Mouse (Mus musculus) CD8-positive naive resting alpha-beta T cell, adult 2 months (primary cell): ENCODE results near the gene Hist1h4k.
"Not testable (repeated sequence)": the region's sequence is repeated elsewhere in the genome, so short reads cannot be mapped to it uniquely, and the experiment has no call there.

Experiments
- DNase-seq, 2 experiments: peaks; one replicate each; pipeline ENCODE4 v3.0.0; 2022; ENCODE audit warnings: low read depth in 2 of 2, low spot score in 2 of 2

The Hist1h4k gene

DNA sequence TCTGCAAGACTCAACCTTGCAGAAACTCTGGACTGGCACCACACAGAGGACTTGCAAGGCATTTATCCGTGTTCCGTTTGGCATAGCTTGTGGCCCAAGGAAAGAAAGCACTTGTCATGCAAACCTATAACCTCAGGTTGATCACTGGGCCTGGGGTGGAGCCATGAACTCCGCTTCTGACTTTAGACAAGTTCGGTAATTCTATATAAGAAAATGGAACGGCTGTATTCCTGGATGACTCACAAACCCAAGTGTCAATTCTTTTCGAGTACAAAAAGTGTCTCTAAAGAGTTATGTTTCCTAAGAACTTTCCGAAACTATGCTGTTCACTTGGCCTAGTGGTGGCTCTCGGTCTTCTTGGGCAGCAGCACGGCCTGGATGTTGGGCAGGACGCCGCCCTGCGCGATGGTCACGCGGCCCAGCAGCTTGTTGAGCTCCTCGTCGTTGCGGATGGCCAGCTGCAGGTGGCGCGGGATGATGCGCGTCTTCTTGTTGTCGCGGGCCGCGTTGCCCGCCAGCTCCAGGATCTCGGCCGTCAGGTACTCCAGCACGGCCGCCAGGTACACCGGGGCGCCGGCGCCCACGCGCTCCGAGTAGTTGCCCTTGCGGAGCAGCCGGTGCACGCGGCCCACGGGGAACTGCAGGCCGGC, 29.1 kb downstream of the Hist1h4k start:
- DNase-seq: not testable (repeated sequence)

DNA sequence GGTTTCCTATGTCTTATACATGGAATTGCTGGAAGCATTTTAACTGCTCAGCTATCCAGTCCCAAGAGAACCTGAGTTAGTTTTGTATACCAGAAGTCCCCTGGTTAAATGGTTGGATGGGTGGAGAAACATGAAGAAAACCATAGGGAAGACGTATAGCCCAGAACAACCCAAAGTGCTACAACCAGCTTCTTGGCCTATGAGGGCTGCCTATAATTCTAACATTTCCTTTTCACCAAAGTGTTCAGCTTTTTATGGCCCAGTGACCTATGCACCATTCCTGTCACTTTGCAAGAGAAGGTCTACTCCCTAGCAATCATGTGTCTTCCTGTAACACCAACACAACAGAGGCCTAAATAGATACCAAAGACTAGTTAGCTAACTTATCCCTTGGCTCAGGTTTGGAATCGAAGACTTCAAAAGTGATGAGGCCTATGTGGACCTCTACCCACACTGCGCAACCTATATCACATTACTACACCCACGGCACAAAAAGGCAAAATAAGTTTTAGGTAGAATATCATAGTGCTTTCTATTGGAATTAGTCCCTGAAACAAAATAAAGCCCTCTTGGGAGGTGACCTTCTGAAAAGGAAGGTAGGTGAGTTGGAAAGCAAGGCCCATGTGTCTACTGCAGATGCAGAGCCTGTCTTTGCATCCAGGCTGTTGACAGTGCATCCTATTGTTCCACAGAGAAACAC, 31.8 kb downstream of the Hist1h4k start:
- no peak for DNase-seq

DNA sequence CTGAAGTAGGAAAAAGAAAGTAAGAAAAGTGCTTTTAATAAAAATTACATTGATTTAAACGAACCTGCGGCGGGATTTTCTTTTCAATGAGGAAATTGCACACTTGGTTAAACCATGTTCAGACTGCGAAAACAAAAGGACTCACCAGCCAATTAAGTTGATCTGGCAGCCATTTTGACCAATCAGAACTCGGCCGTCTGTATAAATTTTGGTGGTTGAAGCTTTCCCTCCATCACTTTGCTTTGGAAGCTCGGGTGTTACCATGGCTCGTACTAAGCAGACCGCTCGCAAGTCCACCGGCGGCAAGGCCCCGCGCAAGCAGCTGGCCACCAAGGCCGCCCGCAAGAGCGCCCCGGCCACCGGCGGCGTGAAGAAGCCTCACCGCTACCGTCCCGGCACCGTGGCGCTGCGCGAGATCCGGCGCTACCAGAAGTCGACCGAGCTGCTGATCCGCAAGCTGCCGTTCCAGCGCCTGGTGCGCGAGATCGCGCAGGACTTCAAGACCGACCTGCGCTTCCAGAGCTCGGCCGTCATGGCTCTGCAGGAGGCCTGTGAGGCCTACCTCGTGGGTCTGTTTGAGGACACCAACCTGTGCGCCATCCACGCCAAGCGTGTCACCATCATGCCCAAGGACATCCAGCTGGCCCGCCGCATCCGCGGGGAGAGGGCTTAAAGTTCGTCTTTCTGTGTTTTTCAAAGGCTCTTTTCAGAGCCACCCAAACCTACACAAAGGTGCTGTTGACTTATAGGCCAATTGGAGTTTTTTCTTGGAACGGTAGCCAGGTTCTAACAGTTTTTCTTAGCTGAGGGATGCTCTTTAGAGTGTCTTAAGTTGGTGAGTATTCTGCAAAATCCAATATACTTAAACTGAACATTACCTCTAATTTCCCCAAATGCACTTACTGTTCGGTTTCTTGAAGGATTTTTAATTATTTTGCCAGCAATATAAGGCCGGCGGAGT, 32.6 kb downstream of the Hist1h4k start, which contains the start of gene Hist1h3h:
Hist1h3h (plus strand) TSS at position 263 of the 961 bp plus-strand sequence.
- peak; percentile 56 to 77 for DNase-seq

DNA sequence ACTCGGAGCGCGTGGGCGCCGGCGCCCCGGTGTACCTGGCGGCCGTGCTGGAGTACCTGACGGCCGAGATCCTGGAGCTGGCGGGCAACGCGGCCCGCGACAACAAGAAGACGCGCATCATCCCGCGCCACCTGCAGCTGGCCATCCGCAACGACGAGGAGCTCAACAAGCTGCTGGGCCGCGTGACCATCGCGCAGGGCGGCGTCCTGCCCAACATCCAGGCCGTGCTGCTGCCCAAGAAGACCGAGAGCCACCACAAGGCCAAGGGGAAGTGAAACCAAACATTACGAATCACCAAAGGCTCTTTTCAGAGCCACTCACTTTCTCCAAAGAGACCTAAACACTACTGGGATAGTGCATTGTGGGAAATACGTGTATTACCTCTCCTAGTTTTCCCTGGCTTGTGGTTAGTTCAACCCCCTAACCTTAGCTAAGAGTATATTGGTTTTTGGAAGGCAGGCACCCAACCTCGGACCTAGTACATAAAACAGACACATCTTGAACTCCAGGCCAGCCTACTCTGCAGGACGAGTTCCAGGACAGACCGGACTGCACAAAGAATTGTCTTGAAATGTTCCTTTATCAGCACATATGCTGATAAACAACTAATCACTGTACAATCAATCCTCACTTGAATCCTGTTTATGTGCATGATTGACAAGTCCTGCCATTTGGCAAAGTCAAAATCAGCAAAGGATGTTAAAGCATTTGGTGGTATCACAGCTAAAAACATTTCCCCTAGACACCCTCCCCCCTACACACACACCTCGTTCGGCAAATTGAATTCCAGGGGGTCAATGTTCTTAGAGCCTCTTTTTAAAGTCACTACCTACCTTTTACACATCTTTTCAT, 33.5 kb downstream of the Hist1h4k start:
- DNase-seq: not testable (repeated sequence)

DNA sequence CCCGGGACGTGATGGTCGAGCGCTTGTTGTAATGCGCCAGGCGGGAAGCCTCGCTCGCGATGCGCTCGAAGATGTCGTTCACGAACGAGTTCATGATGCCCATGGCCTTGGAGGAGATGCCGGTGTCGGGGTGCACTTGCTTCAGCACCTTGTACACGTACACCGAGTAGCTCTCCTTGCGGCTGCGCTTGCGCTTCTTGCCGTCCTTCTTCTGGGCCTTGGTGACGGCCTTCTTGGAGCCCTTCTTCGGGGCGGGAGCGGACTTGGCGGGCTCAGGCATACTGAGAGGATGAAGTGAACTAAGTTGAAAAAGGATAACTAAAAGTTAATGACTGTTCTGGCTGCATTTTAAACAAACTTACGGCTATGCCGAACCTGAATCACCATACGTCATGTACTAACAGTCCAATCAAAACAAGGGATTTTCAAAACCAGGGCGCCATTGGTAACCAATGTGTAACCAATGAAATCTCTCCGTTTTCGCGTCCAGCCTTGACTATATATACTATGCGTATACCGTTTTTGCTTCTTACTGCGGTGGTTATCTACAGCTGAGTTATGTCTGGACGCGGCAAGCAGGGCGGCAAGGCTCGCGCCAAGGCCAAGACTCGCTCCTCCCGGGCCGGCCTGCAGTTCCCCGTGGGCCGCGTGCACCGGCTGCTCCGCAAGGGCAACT, 34.3 kb downstream of the Hist1h4k start, which contains the start of the genes Hist1h2bl and Hist1h2ai:
Hist1h2bl (minus strand) TSS at position 280 of the 676 bp plus-strand sequence.
Hist1h2ai (plus strand) TSS at position 559 of the 676 bp plus-strand sequence.
- peak; percentile 57 to 71 for DNase-seq

DNA sequence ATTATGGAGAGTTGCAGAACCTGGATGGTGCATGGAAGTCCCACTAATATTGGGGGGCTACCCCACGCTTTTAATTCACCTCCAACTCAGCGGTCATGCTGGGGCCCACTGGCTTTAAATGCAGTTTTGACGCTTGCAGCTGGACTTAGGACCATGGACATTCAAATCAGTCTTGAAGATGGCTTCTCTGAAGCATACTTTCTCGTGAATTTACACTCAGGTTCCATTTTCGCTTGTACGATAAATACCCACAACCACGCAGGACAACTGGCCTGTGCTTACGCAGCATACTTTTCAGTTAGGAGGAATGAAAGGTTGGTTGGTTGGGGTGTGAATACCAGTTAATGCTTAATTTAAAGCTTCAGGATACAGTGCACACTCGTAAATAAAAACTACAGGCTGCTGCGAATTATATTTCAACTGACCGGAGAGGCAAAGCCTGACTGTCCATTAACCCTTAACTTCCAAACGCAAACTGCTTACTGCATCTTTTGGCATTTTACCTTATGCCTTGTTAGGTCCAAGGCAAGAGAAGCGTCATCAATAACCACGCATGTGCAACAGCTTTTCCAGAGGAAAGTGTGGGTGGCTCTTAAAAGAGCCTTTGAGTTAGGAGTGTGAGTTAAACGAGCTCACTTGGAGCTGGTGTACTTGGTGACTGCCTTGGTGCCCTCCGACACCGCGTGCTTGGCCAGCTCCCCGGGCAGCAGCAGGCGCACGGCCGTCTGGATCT, 35.0 kb downstream of the Hist1h4k start:
- no peak for DNase-seq

- peak; percentile 42 to 64 for DNase-seq
Observed at GRCm38 (mm10) chr13:21714725-21715124, 35.6 kb downstream of the Hist1h4k start.

- no peak for DNase-seq
Observed at GRCm38 (mm10) chr13:21711698-21712097, 38.6 kb downstream of the Hist1h4k start.

DNA sequence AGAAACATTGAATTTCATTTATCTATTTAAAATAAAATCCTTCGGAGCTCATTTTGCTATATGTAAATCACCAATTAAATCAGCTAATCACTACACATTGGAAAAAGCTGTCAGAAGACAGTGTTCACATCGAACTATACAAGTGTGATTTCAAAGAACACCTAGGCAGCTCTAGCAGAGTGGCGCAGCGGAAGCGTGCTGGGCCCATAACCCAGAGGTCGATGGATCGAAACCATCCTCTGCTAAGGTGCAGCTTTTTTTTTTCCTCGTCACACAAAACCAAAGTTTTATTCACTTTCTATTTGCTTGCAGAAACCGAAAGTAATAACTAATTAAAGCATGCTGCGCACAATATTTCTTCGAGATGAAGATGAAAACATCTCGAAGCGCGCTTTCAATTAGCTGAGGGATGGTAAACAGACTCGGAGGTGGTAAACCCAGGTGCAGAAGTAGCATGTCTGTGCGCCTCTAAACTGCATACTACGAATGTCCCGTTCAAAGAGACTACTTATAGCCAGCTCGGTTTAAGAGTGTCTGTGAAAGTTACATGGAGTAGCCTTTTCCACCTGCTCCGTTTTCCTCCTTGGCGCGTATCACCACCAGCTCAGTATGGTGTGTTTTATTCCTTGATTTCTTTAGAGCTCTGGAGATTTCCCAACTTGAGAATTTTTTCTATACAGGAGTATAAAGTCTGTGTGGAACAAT, 39.3 kb downstream of the Hist1h4k start:
- peak; percentile 92 for DNase-seq

GRCm38 (mm10) chr13:21710031-21710711, 40.1 kb downstream of the Hist1h4k start:
- DNase-seq: peak; percentile 85 to 88

GRCm38 (mm10) chr13:21706669-21707068, 43.6 kb downstream of the Hist1h4k start:
- no peak for DNase-seq
